Mouse (Mus musculus) embryonic facial prominence, embryonic 14.5 days (tissue): ENCODE measurements around the gene Atp2a1. TPM values are rescaled to one million over a fixed set of nuclear protein-coding genes. Genes with fewer than 3 reads are reported as not detected.

ENCODE experiments used
- ATAC-seq: fragments of 200-750 bp; cut with Nextera tagmentation; 2 replicates; pipeline ENCODE4 v1.8.0; 2017; ENCODE audit warnings: low read depth, moderate number of reproducible peaks, moderate TSS enrichment
- DNase-seq: peaks from one replicate; pipeline ENCODE4 v3.0.0-alpha.2; 2015; ENCODE audit warnings: low spot score
- H3K27ac ChIP-seq: fragments of 300-500 bp; sonication (generic); replicated peaks from 2 replicates; pipeline ENCODE4 v1.5.1; 2014; ENCODE audit warnings: low read depth, mild to moderate bottlenecking, low read length, moderate library complexity
- H3K27me3 ChIP-seq: fragments of 300-500 bp; sonication (generic); replicated peaks from 2 replicates; pipeline ENCODE4 v1.6.1; 2014; ENCODE audit warnings: low read length; ENCODE audit not compliant: control insufficient read depth, insufficient read depth
- H3K36me3 ChIP-seq: fragments of 300-500 bp; sonication (generic); 2 replicates; pipeline ENCODE4 v1.6.1; 2014; ENCODE audit warnings: low read length, mixed read lengths; ENCODE audit not compliant: control insufficient read depth, insufficient read depth
- H3K4me1 ChIP-seq: fragments of 300-500 bp; sonication (generic); 2 replicates; pipeline ENCODE4 v1.6.1; 2014; ENCODE audit warnings: antibody characterized with exemption, low read length; ENCODE audit not compliant: control insufficient read depth, insufficient read depth
- H3K4me2 ChIP-seq: fragments of 300-500 bp; sonication (generic); 2 replicates; pipeline ENCODE4 v1.6.1; 2014; ENCODE audit warnings: low read depth, mild to moderate bottlenecking, low read length, moderate library complexity, mixed read lengths
- H3K4me3 ChIP-seq: fragments of 300-500 bp; sonication (generic); 2 replicates; pipeline ENCODE4 v1.5.1; 2014; ENCODE audit warnings: low read depth, mild to moderate bottlenecking, low read length
- H3K9ac ChIP-seq: fragments of 300-500 bp; sonication (generic); 2 replicates; pipeline ENCODE4 v1.6.1; 2014; ENCODE audit warnings: low read depth, mild to moderate bottlenecking, low read length, moderate library complexity, mixed read lengths
- H3K9me3 ChIP-seq: fragments of 300-500 bp; sonication (generic); 2 replicates; pipeline ENCODE4 v1.6.1; 2016; ENCODE audit warnings: low read length; ENCODE audit not compliant: control insufficient read depth
- WGBS: fragments of 180-500 bp; shearing (Covaris S2); extraction: QIAGEN DNeasy Blood & Tissue Kit; methylation state at CpG from one replicate; pipeline ENCODE4 v1.1.7; 2014; 5-methylcytosine and 5-hydroxymethylcytosine counted together
- polyA plus RNA-seq: library from polyadenylated mRNA; unstranded; fragments of >200 nt; fragmentation: Nextera tagmentation; extraction: Ambion mirVana; gene quantifications from 2 replicates; pipeline ENCODE4 v1.2.1, GENCODE M21; 2014

Gene Atp2a1
- polyA plus RNA-seq, 1 experiment from 2014 or later: 334 TPM

- WGBS: 47% methylated on average over 12 of the region's 13 CpGs
- Histone ChIP-seq H3K9ac (no peak overlapping the region), H3K27me3 (no peaks in the 10 kb centered on the region), H3K36me3 (peaks cover 12% of the 10 kb centered on the region; the same call in 1 of the 2 replicates), H3K4me2 (no peak overlapping the region), H3K9me3 (peaks cover 3% of the 10 kb centered on the region; the same call in 1 of the 2 replicates), H3K27ac (no peak overlapping the region), H3K4me1 (peaks cover 5% of the 10 kb centered on the region), H3K4me3 (no peak overlapping the region)
- no peak for ATAC-seq
- no peak for DNase-seq
Observed at GRCm38 (mm10) chr7:126427323-126427860, 35.5 kb downstream of the Atp2a1 start.

DNA sequence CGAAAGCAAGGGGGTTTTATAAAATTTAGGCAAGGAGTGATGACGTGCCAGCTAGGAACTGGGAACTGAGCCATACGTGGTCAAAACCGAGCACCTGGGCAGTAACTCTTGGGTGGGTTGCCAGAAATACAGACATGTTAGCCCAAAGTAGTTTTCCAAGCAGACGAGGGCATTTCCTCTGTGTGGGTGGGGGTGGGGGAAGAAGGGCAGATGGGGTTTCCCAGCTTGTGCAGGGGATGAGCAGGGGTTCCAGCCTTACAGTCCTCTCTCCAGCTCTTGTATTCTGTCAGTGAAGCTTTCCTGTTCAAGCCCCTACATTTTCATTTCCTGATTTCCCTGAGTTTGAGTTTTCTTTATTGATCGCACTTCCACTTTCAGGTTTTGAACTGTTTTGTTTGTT lies 38.7 kb downstream of the Atp2a1 start:
- no peak overlapping the region for H3K4me3 ChIP-seq
- no peaks in the 10 kb centered on the region for H3K27me3 ChIP-seq
- no peaks in the 10 kb centered on the region for H3K4me1 ChIP-seq
- H3K9ac ChIP-seq: no peak overlapping the region
- H3K36me3 ChIP-seq: no peaks in the 10 kb centered on the region
- no peak overlapping the region for H3K27ac ChIP-seq
- WGBS: 82% methylated on average over 6 of the region's 6 CpGs
- H3K4me2 ChIP-seq: no peak overlapping the region
- ATAC-seq (no peak), DNase-seq (no peak)
- H3K9me3 ChIP-seq: peaks cover 3% of the 10 kb centered on the region; the same call in 1 of the 2 replicates

GRCm38 (mm10) chr7:126421756-126422155 lies 41.2 kb downstream of the Atp2a1 start:
- ATAC-seq (no peak), DNase-seq (no peak)
- Histone ChIP-seq H3K27me3 (no peaks in the 10 kb centered on the region), H3K27ac (no peak overlapping the region), H3K36me3 (no peaks in the 10 kb centered on the region), H3K4me3 (no peak overlapping the region), H3K9ac (no peak overlapping the region), H3K4me1 (no peaks in the 10 kb centered on the region), H3K9me3 (peaks cover 3% of the 10 kb centered on the region; the same call in 1 of the 2 replicates), H3K4me2 (no peak overlapping the region)
- WGBS: 84% methylated on average over 5 of the region's 5 CpGs

DNA sequence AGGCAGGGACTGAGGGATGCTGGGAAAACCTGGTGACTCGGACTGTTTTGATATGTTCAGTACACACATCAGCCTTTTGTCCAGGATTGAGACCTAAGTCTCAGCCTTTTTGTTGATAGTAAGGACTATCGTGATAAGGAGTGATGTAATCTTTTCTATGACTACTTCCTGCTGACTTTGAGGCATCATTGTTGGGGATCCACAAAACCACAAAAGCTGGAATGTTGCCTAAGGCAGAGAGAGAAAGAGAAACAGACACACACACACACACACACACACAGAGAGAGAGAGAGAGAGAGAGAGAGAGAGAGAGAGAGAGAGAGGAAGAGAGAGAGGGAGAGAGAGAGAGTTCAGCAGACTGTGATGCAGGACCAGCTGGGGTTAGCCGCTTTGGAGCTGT lies 44.4 kb downstream of the Atp2a1 start:
- no peaks in the 10 kb centered on the region for H3K9me3 ChIP-seq
- DNase-seq (peak; percentile 6), ATAC-seq (no peak)
- no peaks in the 10 kb centered on the region for H3K36me3 ChIP-seq
- no peak overlapping the region for H3K27ac ChIP-seq
- H3K9ac ChIP-seq: no peak overlapping the region
- no peak overlapping the region for H3K4me2 ChIP-seq
- H3K27me3 ChIP-seq: no peaks in the 10 kb centered on the region
- no peaks in the 10 kb centered on the region for H3K4me1 ChIP-seq
- WGBS: 62% methylated on average over 3 of the region's 3 CpGs
- H3K4me3 ChIP-seq: no peak overlapping the region

GRCm38 (mm10) chr7:126417606-126418005 lies 45.3 kb downstream of the Atp2a1 start:
- no peaks in the 10 kb centered on the region for H3K9me3 ChIP-seq
- 79% methylated on average over 4 of the region's 4 CpGs for WGBS
- DNase-seq (no peak), ATAC-seq (no peak)
- H3K27me3 ChIP-seq: no peaks in the 10 kb centered on the region
- no peak overlapping the region for H3K27ac ChIP-seq
- H3K36me3 ChIP-seq: no peaks in the 10 kb centered on the region
- no peak overlapping the region for H3K9ac ChIP-seq
- no peaks in the 10 kb centered on the region for H3K4me1 ChIP-seq
- no peak overlapping the region for H3K4me3 ChIP-seq
- H3K4me2 ChIP-seq: no peak overlapping the region

GRCm38 (mm10) chr7:126417045-126417444 lies 45.9 kb downstream of the Atp2a1 start:
- Histone ChIP-seq H3K4me1 (no peaks in the 10 kb centered on the region), H3K4me3 (no peak overlapping the region), H3K9ac (no peak overlapping the region), H3K9me3 (no peaks in the 10 kb centered on the region), H3K36me3 (no peaks in the 10 kb centered on the region), H3K4me2 (no peak overlapping the region), H3K27me3 (no peaks in the 10 kb centered on the region), H3K27ac (no peak overlapping the region)
- WGBS: 35% methylated on average over 8 of the region's 8 CpGs
- peak; percentile 71; the same call in 1 of the 2 replicates for ATAC-seq
- peak; percentile 40 for DNase-seq

GRCm38 (mm10) chr7:126416615-126417014 lies 46.3 kb downstream of the Atp2a1 start:
- Histone ChIP-seq H3K9ac (no peak overlapping the region), H3K4me2 (no peak overlapping the region), H3K36me3 (no peaks in the 10 kb centered on the region), H3K4me3 (no peak overlapping the region), H3K27ac (no peak overlapping the region), H3K9me3 (no peaks in the 10 kb centered on the region), H3K27me3 (no peaks in the 10 kb centered on the region), H3K4me1 (no peaks in the 10 kb centered on the region)
- WGBS: 51% methylated on average over 2 of the region's 2 CpGs
- ATAC-seq: no peak; the same call in 1 of the 2 replicates
- no peak for DNase-seq

DNA sequence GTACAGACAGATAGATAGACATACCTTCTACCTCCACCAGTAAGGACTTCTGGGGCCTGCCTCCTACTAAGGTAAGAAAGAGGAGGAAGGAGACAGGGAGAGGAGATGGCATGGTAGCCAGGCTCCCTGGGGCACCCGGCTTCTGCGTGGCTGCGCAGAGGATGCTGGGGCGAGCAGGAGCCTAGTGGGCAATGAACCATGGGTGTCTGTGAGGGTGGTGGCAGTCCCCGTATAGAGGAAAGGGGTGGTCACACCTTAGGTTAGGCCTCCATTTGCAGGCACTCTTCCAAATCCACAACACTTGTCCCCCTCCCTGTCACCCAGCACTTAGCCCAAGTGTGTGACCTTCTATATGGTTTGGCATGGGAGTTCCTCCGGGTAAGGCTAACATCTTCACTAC lies 48.2 kb downstream of the Atp2a1 start, which contains the start of gene Cd19:
Gene Cd19, minus strand, starts transcription at position 165 of the 400 bp plus-strand sequence.
- H3K27ac ChIP-seq: no peak within 1 kb of the TSS
- ATAC-seq (no peak), DNase-seq (no peak)
- H3K27me3 ChIP-seq: no peaks in the 10 kb centered on the region
- no peak within 1 kb of the TSS for H3K9ac ChIP-seq
- H3K36me3 ChIP-seq: no peaks in the 10 kb centered on the region
- no peak within 1 kb of the TSS for H3K4me2 ChIP-seq
- H3K9me3 ChIP-seq: no peaks in the 10 kb centered on the region
- 87% methylated on average over 6 of the region's 6 CpGs for WGBS
- no peak within 1 kb of the TSS for H3K4me3 ChIP-seq
- no peaks in the 10 kb centered on the region for H3K4me1 ChIP-seq

DNA sequence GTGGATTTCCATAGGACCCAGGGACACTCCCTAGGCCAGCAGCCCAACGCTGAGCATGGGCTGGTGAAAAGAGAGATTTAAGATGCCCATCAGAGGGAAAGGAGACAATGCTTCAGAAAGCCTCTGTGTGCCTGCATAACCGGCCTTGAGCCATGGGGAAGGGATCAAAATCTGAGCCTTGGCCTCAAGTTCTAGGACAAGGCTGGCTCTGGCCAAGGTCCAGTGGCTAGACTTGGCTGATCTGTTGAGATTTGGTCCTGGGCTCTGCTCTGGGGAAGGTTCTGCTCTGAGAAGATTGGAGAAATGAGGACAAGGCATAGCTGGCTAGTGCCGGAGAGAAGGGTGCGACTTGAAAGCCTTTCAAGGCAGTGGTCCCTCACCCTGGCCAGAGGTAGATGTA lies 51.8 kb downstream of the Atp2a1 start:
- H3K4me1 ChIP-seq: no peaks in the 10 kb centered on the region
- WGBS: 93% methylated on average over 4 of the region's 4 CpGs
- H3K36me3 ChIP-seq: no peaks in the 10 kb centered on the region
- no peak overlapping the region for H3K4me3 ChIP-seq
- no peak overlapping the region for H3K27ac ChIP-seq
- H3K9ac ChIP-seq: no peak overlapping the region
- ATAC-seq (no peak), DNase-seq (no peak)
- no peaks in the 10 kb centered on the region for H3K9me3 ChIP-seq
- no peaks in the 10 kb centered on the region for H3K27me3 ChIP-seq
- H3K4me2 ChIP-seq: no peak overlapping the region
